Mouse (Mus musculus): ENCODE measurements around the gene Cd82.

GRCm38 (mm10) chr2:93425810-93426209, 37.1 kb downstream of the Cd82 start:
- TF ChIP-seq CTCF (conservative IDR thresholded peaks at IDR 0.05 in 1 of 2, IDR thresholded peaks at IDR 0.05 in 1 of 2; ENCODE audit: low read depth in 2 of 2, low read length in 2 of 2) (no peak), MAX (IDR thresholded peaks at IDR 0.05; ENCODE audit: low read length) (no peak), HCFC1 (IDR thresholded peaks at IDR 0.05; ENCODE audit: low read depth, low read length) (no peak), POLR2A (IDR thresholded peaks at IDR 0.05; ENCODE audit: low read depth, low read length) (no peak), MAFK (IDR thresholded peaks at IDR 0.05; ENCODE audit: insufficient replicate concordance, low read length) (no peak), ZKSCAN1 (IDR thresholded peaks at IDR 0.05; ENCODE audit: borderline replicate concordance, low read depth, low read length) (no peak), MYC (IDR thresholded peaks at IDR 0.05; ENCODE audit: low read depth, low read length) (no peak), BHLHE40 (IDR thresholded peaks at IDR 0.05; ENCODE audit: low read depth, low read length) (no peak), ELF1 (IDR thresholded peaks at IDR 0.05; ENCODE audit: low read depth, low read length) (no peak), CHD1 (IDR thresholded peaks at IDR 0.05; ENCODE audit: low read depth, low read length) (no peak), EP300 (IDR thresholded peaks at IDR 0.05; ENCODE audit: low read length) (no peak)
